Mouse (Mus musculus): ENCODE results near the gene Dixdc1.

DNA sequence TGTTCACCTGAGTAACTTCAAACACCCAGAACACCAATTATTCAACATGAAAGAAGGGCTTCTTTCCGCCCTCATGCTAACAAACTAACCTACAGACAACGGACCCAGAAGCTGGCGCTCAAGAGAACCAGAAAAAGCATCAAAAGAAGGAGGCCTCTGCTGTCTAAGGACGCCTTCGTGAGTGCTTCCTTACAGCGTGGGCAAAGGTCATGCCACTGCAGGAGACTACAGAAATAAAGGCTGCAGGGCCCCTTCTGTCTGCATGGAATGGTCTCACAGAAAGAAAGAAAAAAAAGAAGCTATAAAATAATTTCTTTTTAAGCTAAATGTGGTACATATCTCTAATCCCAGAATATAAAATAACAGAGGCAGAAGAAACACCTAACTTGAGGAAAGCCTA lies 34.4 kb downstream of the Dixdc1 start:
- TF ChIP-seq CTCF (IDR thresholded peaks at IDR 0.05; ENCODE audit: borderline replicate concordance, insufficient read depth, low read length) = no peak
- TF ChIP-seq POLR2A (IDR thresholded peaks at IDR 0.05; ENCODE audit: low read depth, low read length) = no peak
